In the genomic region with DNA sequence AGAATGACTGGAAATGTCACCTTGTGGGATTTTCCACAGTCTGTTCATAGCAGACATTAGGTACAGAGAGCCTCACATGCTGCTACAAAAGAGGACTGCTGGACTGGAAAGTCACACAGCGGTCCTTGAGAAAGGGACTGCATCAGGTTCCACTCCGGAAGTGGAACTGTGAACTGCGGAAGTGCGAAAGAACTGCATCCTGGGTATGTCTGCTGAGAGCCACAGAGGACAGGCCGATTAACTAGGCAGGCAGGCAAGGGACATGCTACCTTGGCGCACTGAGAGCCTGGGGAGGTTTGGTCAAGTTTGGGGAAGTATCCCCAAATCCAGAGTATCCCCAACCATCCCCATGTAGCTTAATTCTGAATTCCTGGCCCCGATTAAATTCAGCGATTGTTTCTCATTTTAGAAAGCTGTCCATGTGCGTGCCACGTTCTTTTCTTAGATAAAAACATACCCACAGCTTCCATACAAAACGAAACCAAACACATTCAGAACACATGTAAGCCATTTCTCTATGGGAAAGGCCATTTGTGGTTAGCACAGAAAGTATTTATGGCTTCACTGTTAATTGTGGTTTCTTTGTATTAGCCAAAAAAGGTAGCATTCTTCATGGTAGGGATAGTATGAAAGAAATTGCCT, we compare ENCODE assay signal across 16 mouse cellular contexts.
A peak's percentile ranks its signal among the peaks of the same experiment; 100 is the strongest.
DNase-seq lines count a peak whose midpoint lies in the region; ATAC-seq and TF ChIP-seq lines count a peak whose summit lies in the region.
"Had no signal": no experiment of that assay in that cellular context is flagged by ENCODE, and none has a peak within 500 bp of the region (broad histone marks: within the 10 kb centered on the region; RNA-seq: fewer than 3 reads in every experiment).

No protein-coding gene starts in this region.

- no peaks in the 10 kb centered on the region for H3K4me1 ChIP-seq in cortical plate, adult 2 months (ENCODE audit: control insufficient read depth, insufficient read depth, low read length)

- H3K4me3 ChIP-seq in cortical plate, adult 2 months (ENCODE audit: insufficient read depth, low read length), result no peak overlapping the region
- H3K4me3 ChIP-seq in myocyte, result no peak overlapping the region
- H3K4me3 ChIP-seq: layer of hippocampus, adult 2 months had no signal

- H3K27me3 ChIP-seq in myocyte (ENCODE audit: control insufficient read depth, insufficient read depth, insufficient read length), result peaks cover 10% of the 10 kb centered on the region

- no peak overlapping the region for H3K27ac ChIP-seq in cortical plate, adult 2 months (ENCODE audit: insufficient read depth, low read length)
- H3K27ac ChIP-seq: layer of hippocampus, adult 2 months; liver, embryonic 14.5 days; macrophage; stomach, postnatal 0 days had no signal

- H3K4me2 ChIP-seq in myocyte (ENCODE audit: low read depth), result peak overlapping the region; percentile 60

- H3K36me3 ChIP-seq in myocyte (ENCODE audit: control insufficient read depth, insufficient read depth), result no peaks in the 10 kb centered on the region

- DNase-seq in frontal cortex, postnatal 14 days (ENCODE audit: low spot score in 2 of 2), result no peak
- peak; percentile 36 for DNase-seq in right cerebral cortex, adult 18-20 months
- DNase-seq in right cerebral cortex, postnatal 4 days, result no peak
- DNase-seq in Muller cell, postnatal 12 days (ENCODE audit: inconsistent ontology term), result no peak
- DNase-seq in layer of hippocampus, postnatal 36 days, result no peak
- DNase-seq: cerebellum, postnatal 14 days; heart, postnatal 10 days; kidney, adult 9 months had no signal

- TF ChIP-seq CTCF in cortical plate, adult 2 months (IDR thresholded peaks at IDR 0.05; ENCODE audit: extremely low read depth, insufficient read depth, low read length), result no peak

- TF ChIP-seq POLR2A in cortical plate, adult 2 months (IDR thresholded peaks at IDR 0.05; ENCODE audit: extremely low read depth, insufficient read depth, low read length), result 0 out of 2 replicates have a peak, but pooled peaks have one; percentile 18
- TF ChIP-seq POLR2A in myocyte (IDR thresholded peaks at IDR 0.05; ENCODE audit: insufficient read length, low read depth), result no peak

- no peaks in the 10 kb centered on the region for H3K79me2 ChIP-seq in myocyte (ENCODE audit: control insufficient read depth, insufficient read depth)

- H3ac ChIP-seq in myocyte (ENCODE audit: control insufficient read depth, insufficient read length), result no peak overlapping the region

- peak; percentile 66 for ATAC-seq in frontal cortex, adult (ENCODE audit: low TSS enrichment)
- ATAC-seq: hindbrain, embryonic 16.5 days had no signal

TF ChIP-seq in myocyte, 11 proteins besides CTCF, POLR2A, EP300 and RAD21:
- TF ChIP-seq REST (IDR thresholded peaks at IDR 0.05; ENCODE audit: insufficient read depth, insufficient read length) (no peak), POLR2AphosphoS2 (IDR thresholded peaks at IDR 0.05; ENCODE audit: insufficient read length, low read depth) (no peak), TCF3 (IDR thresholded peaks at IDR 0.05; ENCODE audit: insufficient read length, low read depth) (no peak), CEBPB (IDR thresholded peaks at IDR 0.05; ENCODE audit: insufficient read depth, poor library complexity, severe bottlenecking) (no peak), MYOD1 (IDR thresholded peaks at IDR 0.05; ENCODE audit: control insufficient read depth in 1 of 3, insufficient read length in 2 of 3, low read depth in 2 of 3) (no peak), E2F4 (IDR thresholded peaks at IDR 0.05; ENCODE audit: insufficient read depth) (no peak), TCF12 (IDR thresholded peaks at IDR 0.05; ENCODE audit: insufficient read depth, poor library complexity, severe bottlenecking) (no peak), MYOG (IDR thresholded peaks at IDR 0.05; ENCODE audit: control insufficient read depth in 1 of 3, insufficient read depth in 1 of 3, insufficient read length in 2 of 3, low read depth in 2 of 3) (no peak), MAX (IDR thresholded peaks at IDR 0.05; ENCODE audit: low read depth) (no peak)
TF ChIP-seq in myocyte: peak in this region for 0.
